Mouse (Mus musculus) gastrocnemius, adult 2 months (tissue): ENCODE measurements around the gene Pou2f3. TPM values are rescaled to one million over a fixed set of nuclear protein-coding genes. Genes with fewer than 3 reads are reported as not detected.
A peak's percentile ranks its signal among the peaks of the same experiment; 100 is the strongest.

Experiments used
- DNase-seq: peaks from one replicate; pipeline ENCODE4 v3.0.0; 2022
- H3K27ac ChIP-seq: fragments of 200-600 bp; 2 replicates; pipeline ENCODE4 v1.8.1; 2022; ENCODE audit warnings: mild to moderate bottlenecking
- H3K4me3 ChIP-seq: fragments of 200-600 bp; 2 replicates; pipeline ENCODE4 v1.8.1; 2022; ENCODE audit warnings: mild to moderate bottlenecking, moderate library complexity
- CTCF ChIP-seq: fragments of 200-600 bp; IDR thresholded peaks from 2 replicates; pipeline ENCODE4 v1.8.1; 2022; ENCODE audit warnings: antibody characterized with exemption, mild to moderate bottlenecking, moderate library complexity
- intact Hi-C: fragments of 180-260 bp; cut with DNase I; formaldehyde crosslinking; loops from one replicate; pipeline ENCODE4 v1.15.1; 2025
- total RNA-seq, 2 experiments: library from RNA; stranded (reverse); gene quantifications; 2 replicates each; pipeline ENCODE4 v1.2.3; 2021

Pou2f3 gene
- total RNA-seq, 2 experiments from 2014 or later, result 0.11 to 0.15 TPM

DNA sequence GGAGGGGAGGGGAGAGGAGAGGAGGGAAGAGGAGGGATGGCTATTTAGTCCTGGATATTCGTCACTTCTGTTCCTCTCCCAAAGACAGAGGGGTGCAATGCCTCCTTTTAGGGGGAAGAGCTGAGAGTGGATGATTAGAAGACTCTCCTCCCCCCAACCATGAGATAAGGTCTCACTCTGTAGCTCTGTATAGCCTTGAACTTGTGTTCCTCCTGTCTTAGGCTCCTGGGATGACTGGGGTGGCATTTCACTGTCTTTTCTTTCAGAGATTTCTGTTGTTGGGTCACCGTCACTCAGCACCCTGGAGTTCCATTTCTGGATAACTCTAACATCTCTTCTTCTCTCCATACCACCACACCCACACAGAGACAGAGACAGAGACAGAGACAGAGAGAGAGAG is 28.0 kb upstream of the Pou2f3 start:
- H3K27ac ChIP-seq, result peak overlapping the region; percentile 81
- H3K4me3 ChIP-seq, result peak overlapping the region; percentile 89
- no peak for DNase-seq
- intact Hi-C loops, result no loop called here
- no peak for TF ChIP-seq CTCF

DNA sequence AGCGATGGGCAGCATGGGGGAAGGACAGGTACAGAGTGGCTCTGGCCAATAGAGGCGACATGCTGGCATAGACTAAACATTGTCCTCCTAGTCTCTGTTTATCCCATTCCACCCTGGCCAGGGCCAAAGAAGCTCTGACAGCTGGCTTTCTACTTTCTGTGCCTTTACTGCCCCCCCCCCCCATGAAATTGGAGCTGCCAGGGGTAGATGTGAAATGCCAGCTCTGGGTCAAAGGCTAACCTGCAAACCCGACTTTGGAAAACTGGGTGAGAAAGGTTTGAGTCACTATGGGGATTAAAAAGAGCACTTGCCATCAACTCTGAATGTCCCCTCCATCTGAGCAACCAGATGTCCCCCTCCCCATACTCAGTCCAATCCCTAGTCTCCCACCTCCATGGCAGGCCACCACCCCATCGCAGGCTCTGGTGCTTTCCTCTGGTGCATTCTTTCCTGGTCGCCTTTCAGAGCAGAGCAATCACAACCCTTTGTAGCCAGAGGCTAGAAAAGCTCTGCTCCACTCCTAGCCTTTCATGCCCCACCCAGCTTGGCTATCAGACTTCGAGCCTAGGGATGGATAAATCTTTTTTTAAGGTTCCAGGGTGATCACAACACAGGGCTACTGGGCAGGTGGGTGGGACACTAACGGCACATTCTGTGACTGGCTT is 27.1 kb upstream of the Pou2f3 start:
- intact Hi-C loops, result no loop called here
- DNase-seq, result no peak
- peak overlapping the region; percentile 81 for H3K27ac ChIP-seq
- peak overlapping the region; percentile 89 for H3K4me3 ChIP-seq
- TF ChIP-seq CTCF, result no peak

- DNase-seq, result no peak
- Histone ChIP-seq H3K27ac (peak overlapping the region; percentile 81), H3K4me3 (peak overlapping the region; percentile 89)
- TF ChIP-seq CTCF, result no peak
- intact Hi-C loops, result no loop called here
Observed at GRCm38 (mm10) chr9:43236576-43236975, 26.4 kb upstream of the Pou2f3 start.

- TF ChIP-seq CTCF, result no peak
- Histone ChIP-seq H3K4me3 (peak overlapping the region; percentile 89), H3K27ac (peak overlapping the region; percentile 81)
- intact Hi-C loops, result no loop called here
- DNase-seq, result no peak
Observed at GRCm38 (mm10) chr9:43236106-43236505, 25.9 kb upstream of the Pou2f3 start.

DNA sequence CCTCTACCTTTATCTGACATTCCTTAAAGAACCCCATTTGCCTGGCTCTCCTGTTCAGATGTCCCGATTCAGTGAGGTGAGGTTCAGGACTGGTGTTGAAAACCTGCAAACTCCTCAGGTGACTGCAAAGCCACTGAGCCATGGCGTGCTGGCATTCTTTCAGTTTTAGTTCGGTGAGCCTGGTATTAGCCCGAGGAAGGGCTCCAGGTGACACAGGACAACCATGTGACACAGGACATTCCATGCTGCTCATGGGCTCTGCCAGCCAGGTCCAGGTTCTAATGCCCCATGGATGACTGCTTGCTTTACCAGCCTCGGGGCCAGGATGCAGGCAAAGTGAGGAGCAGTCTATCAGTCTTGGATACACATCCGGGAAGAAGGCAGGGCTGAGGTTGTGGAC is 25.2 kb upstream of the Pou2f3 start:
- TF ChIP-seq CTCF, result no peak
- H3K4me3 ChIP-seq, result no peak overlapping the region; the same call in 1 of the 2 replicates
- H3K27ac ChIP-seq, result peak overlapping the region; percentile 81
- intact Hi-C loops, result no loop called here
- DNase-seq, result no peak

- TF ChIP-seq CTCF, result no peak
- Histone ChIP-seq H3K4me3 (peak overlapping the region; percentile 19), H3K27ac (peak overlapping the region; percentile 46; the same call in 1 of the 2 replicates)
- no peak for DNase-seq
- intact Hi-C loops, result no loop called here
Observed at GRCm38 (mm10) chr9:43234496-43234895, 24.3 kb upstream of the Pou2f3 start.

- no peak overlapping the region for H3K4me3 ChIP-seq
- peak overlapping the region; percentile 71; the same call in 1 of the 2 replicates for H3K27ac ChIP-seq
- intact Hi-C loops, result no loop called here
- TF ChIP-seq CTCF, result no peak
- DNase-seq, result no peak
Observed at GRCm38 (mm10) chr9:43233515-43233914, 23.3 kb upstream of the Pou2f3 start.

DNA sequence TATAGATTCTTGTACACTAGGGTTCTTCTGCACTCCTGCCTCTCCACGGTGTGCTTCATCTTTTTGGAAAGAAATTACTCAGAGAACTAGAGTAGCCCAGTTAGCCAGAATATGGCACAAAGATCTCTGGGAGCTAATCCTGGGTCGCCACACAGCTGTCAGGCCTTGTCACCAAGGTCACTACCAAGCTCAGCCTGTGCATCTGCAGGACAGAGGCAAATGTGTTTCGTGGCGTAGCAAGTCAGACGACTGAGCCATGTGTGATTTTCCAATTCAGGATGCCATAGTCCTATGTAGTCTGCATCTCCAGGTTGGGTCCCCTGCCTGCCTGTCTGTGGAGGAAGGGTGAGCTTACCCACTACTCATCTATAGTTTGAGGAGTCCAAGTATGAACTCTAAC is 22.9 kb upstream of the Pou2f3 start:
- Histone ChIP-seq H3K27ac (peak overlapping the region; percentile 71; the same call in 1 of the 2 replicates), H3K4me3 (no peak overlapping the region)
- intact Hi-C loops, result no loop called here
- DNase-seq, result no peak
- no peak for TF ChIP-seq CTCF

DNA sequence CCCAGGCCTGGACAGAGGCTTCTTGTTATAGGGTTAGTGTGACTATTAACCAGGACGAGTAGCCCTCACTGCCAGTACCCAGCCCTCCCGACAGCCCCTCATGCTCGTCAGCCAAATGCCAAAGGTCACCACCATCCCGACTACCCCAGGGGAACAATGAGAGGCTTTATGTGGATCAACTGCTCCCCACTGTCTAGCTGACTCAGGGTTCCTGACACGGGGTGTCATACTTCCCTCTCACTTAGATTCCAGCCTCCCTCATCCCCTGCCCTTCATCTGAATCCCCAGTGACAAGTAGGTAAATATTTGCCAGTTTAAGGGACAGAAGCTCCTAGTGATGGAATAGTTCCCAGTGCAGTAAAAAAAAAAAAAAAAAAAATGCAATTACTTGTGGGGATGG is 22.1 kb upstream of the Pou2f3 start:
- no peak for TF ChIP-seq CTCF
- intact Hi-C loops, result no loop called here

GRCm38 (mm10) chr9:43231805-43232204 is 21.6 kb upstream of the Pou2f3 start:
- Histone ChIP-seq H3K4me3 (peak overlapping the region; percentile 19), H3K27ac (peak overlapping the region; percentile 71)
- peak; percentile 49 for DNase-seq
- TF ChIP-seq CTCF, result no peak
- intact Hi-C loops, result no loop called here

More for the DNA sequence above, 22.1 kb upstream of the Pou2f3 start:
- peak overlapping the region; percentile 19 for H3K4me3 ChIP-seq
- H3K27ac ChIP-seq, result peak overlapping the region; percentile 71
- DNase-seq, result no peak

- no peak for TF ChIP-seq CTCF
- Histone ChIP-seq H3K27ac (peak overlapping the region; percentile 71), H3K4me3 (peak overlapping the region; percentile 17; the same call in 1 of the 2 replicates)
- intact Hi-C loops, result no loop called here
- peak; percentile 44 for DNase-seq
Observed at GRCm38 (mm10) chr9:43230886-43231285, 20.7 kb upstream of the Pou2f3 start.

GRCm38 (mm10) chr9:43229962-43230361 is 19.8 kb upstream of the Pou2f3 start:
- intact Hi-C loops, result no loop called here
- Histone ChIP-seq H3K27ac (no peak overlapping the region), H3K4me3 (no peak overlapping the region)
- DNase-seq, result no peak
- no peak for TF ChIP-seq CTCF

- intact Hi-C loops, result no loop called here
- H3K4me3 ChIP-seq, result no peak overlapping the region
- no peak for TF ChIP-seq CTCF
Observed at GRCm38 (mm10) chr9:43229398-43229895, 19.3 kb upstream of the Pou2f3 start.

DNA sequence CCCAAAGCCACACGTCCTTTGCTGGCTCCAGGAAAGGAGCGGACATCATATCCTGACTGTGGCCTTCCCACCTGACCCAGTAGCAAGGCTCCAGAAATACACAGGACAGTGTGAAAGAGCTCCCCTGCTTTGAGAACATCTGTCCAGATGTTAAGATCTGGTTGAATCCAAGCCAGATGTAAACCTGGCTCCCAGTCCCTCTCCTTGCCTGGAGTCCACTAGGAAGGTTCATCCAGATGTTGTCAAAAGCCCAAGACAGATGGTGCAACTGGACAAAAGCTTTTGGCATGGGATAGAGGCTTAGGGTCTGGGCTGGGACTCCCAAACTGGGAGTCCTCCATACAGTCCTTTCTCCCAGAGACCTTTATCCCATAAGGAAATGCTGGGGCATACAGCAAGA is 18.6 kb upstream of the Pou2f3 start:
- Histone ChIP-seq H3K27ac (peak overlapping the region; percentile 24; the same call in 1 of the 2 replicates), H3K4me3 (no peak overlapping the region)
- no peak for TF ChIP-seq CTCF
- no peak for DNase-seq
- intact Hi-C loops, result no loop called here

More at GRCm38 (mm10) chr9:43229398-43229895, 19.3 kb upstream of the Pou2f3 start:
- peak overlapping the region; percentile 24 for H3K27ac ChIP-seq
- no peak for DNase-seq
